Comparison of ENCODE assay signal across 9 mouse cellular contexts in the genomic region with DNA sequence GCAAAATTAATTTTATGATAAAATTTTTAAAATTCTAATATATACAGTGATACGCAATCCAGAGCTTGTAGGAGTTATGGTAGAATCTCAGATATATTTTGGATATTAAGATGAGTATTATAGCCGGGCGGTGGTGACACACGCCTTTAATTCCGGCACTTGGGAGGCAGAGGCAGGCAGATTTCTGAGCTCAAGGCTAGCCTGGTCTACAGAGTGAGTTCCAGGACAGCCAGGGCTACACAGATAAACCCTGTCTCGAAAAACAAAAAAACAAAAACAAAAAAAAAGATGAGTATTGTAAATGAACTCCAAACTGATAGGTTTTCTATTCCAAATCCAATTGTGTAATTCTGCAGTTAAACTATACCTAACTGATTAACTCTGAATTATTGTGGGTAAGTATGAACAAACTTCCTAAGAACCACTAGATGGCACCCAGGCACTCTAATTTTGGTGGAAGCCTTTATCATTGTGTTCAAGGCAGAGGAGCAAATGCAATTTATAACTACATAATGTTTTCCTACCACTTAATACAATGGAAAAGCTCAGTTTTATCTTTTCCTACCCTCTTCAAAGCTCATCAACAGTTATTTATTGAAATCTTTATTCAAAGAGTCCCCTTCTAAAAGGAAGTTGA.
DNase-seq lines count a peak whose midpoint lies in the region; ATAC-seq and TF ChIP-seq lines count a peak whose summit lies in the region.
"Had no signal": no experiment of that assay in that cellular context is flagged by ENCODE, and none has a peak within 500 bp of the region (broad histone marks: within the 10 kb centered on the region; RNA-seq: fewer than 3 reads in every experiment).

No protein-coding gene starts in this region.

- intact Hi-C loops in left cerebral cortex, postnatal 10 days (cut with DNase I): loop anchor here (10.0 kb wide), 2 partner anchors 258 to 1098 kb away; a partner anchor contains a TSS

- H3K4me3 ChIP-seq in embryonic facial prominence, embryonic 11.5 days (ENCODE audit: low read depth, low read length): no peak overlapping the region
- H3K4me3 ChIP-seq in embryonic facial prominence, embryonic 10.5 days: no peak overlapping the region
- no peak overlapping the region for H3K4me3 ChIP-seq in hindbrain, embryonic 16.5 days (ENCODE audit: low read length)
- H3K4me3 ChIP-seq: embryonic facial prominence, embryonic 15.5 days had no signal

- no peaks in the 10 kb centered on the region for H3K4me1 ChIP-seq in embryonic facial prominence, embryonic 11.5 days (ENCODE audit: control insufficient read depth, insufficient read depth, low read length)
- no peaks in the 10 kb centered on the region for H3K4me1 ChIP-seq in embryonic facial prominence, embryonic 10.5 days
- no peaks in the 10 kb centered on the region for H3K4me1 ChIP-seq in hindbrain, embryonic 16.5 days (ENCODE audit: control insufficient read depth, insufficient read depth, low read depth, low read length)
- H3K4me1 ChIP-seq: embryonic facial prominence, embryonic 15.5 days had no signal

- no peak for TF ChIP-seq CTCF in brain, embryonic 14.5 days (IDR thresholded peaks at IDR 0.05; ENCODE audit: borderline replicate concordance, extremely low read depth, insufficient read depth, insufficient read length)

- H3K27ac ChIP-seq in embryonic facial prominence, embryonic 11.5 days (replicated peaks; ENCODE audit: low read depth, low read length): no peak overlapping the region
- no peak overlapping the region for H3K27ac ChIP-seq in embryonic facial prominence, embryonic 10.5 days (replicated peaks)
- H3K27ac ChIP-seq in hindbrain, embryonic 16.5 days (ENCODE audit: low read depth, low read length): no peak overlapping the region
- H3K27ac ChIP-seq: embryonic facial prominence, embryonic 15.5 days had no signal

- H3K9ac ChIP-seq in embryonic facial prominence, embryonic 11.5 days (replicated peaks; ENCODE audit: low read length): no peak overlapping the region
- H3K9ac ChIP-seq in hindbrain, embryonic 16.5 days (ENCODE audit: low read depth, low read length): no peak overlapping the region
- H3K9ac ChIP-seq: embryonic facial prominence, embryonic 15.5 days had no signal

- no peak for TF ChIP-seq POLR2A in brain, embryonic 14.5 days (IDR thresholded peaks at IDR 0.05; ENCODE audit: borderline replicate concordance, extremely low read depth, insufficient read depth, insufficient read length, poor library complexity, severe bottlenecking)

- H3K4me2 ChIP-seq in embryonic facial prominence, embryonic 11.5 days (ENCODE audit: low read depth, low read length): no peak overlapping the region
- no peak overlapping the region for H3K4me2 ChIP-seq in hindbrain, embryonic 16.5 days (ENCODE audit: low read length)
- H3K4me2 ChIP-seq: embryonic facial prominence, embryonic 15.5 days had no signal

- no peaks in the 10 kb centered on the region for H3K27me3 ChIP-seq in embryonic facial prominence, embryonic 11.5 days (ENCODE audit: control insufficient read depth, insufficient read depth, low read length)
- H3K27me3 ChIP-seq in embryonic facial prominence, embryonic 10.5 days (replicated peaks; ENCODE audit: low read depth, poor library complexity, severe bottlenecking): no peaks in the 10 kb centered on the region
- H3K27me3 ChIP-seq in hindbrain, embryonic 16.5 days (replicated peaks; ENCODE audit: control insufficient read depth, insufficient read depth, low read length): no peaks in the 10 kb centered on the region
- H3K27me3 ChIP-seq: embryonic facial prominence, embryonic 15.5 days had no signal

- no peaks in the 10 kb centered on the region for H3K36me3 ChIP-seq in embryonic facial prominence, embryonic 11.5 days (replicated peaks; ENCODE audit: control insufficient read depth, insufficient read depth, low read depth, low read length)
- H3K36me3 ChIP-seq in embryonic facial prominence, embryonic 10.5 days (replicated peaks): no peaks in the 10 kb centered on the region
- no peaks in the 10 kb centered on the region for H3K36me3 ChIP-seq in hindbrain, embryonic 16.5 days (ENCODE audit: control insufficient read depth, insufficient read depth, low read length)
- H3K36me3 ChIP-seq: embryonic facial prominence, embryonic 15.5 days had no signal

- no peaks in the 10 kb centered on the region for H3K9me3 ChIP-seq in embryonic facial prominence, embryonic 11.5 days (replicated peaks; ENCODE audit: control insufficient read depth, low read length)
- H3K9me3 ChIP-seq in embryonic facial prominence, embryonic 10.5 days: no peaks in the 10 kb centered on the region
- no peaks in the 10 kb centered on the region for H3K9me3 ChIP-seq in hindbrain, embryonic 16.5 days (ENCODE audit: control insufficient read depth, low read length)
- H3K9me3 ChIP-seq: embryonic facial prominence, embryonic 15.5 days had no signal

- ATAC-seq in embryonic facial prominence, embryonic 11.5 days (replicated peaks; ENCODE audit: insufficient number of reproducible peaks, low FRiP score, low TSS enrichment, low read depth): no peak
- peak; percentile 70 for ATAC-seq in hindbrain, embryonic 16.5 days
- ATAC-seq in megakaryocyte, adult 5-6 weeks (ENCODE audit: poor library complexity, severe bottlenecking): no peak

- DNase-seq in embryonic facial prominence, embryonic 11.5 days (ENCODE audit: low spot score): peak; percentile 59
- no peak for DNase-seq in embryonic facial prominence, embryonic 10.5 days (ENCODE audit: low spot score)
- DNase-seq in 3T3-L1 (ENCODE audit: low read depth, low spot score) (peak; percentile 62), liver (no peak)
- DNase-seq in brain, embryonic 14.5 days (ENCODE audit: low read depth): peak; percentile 88
- no peak for DNase-seq in left cerebral cortex, postnatal 10 days (ENCODE audit: extremely low spot score in 1 of 2, low spot score in 2 of 2)

- 89% methylated on average over 6 of the region's 6 CpGs for WGBS in embryonic facial prominence, embryonic 11.5 days
- WGBS in embryonic facial prominence, embryonic 10.5 days: 92% methylated on average over 6 of the region's 6 CpGs
- WGBS in hindbrain, embryonic 16.5 days: 90% methylated on average over 6 of the region's 6 CpGs

Comparison
In these comparisons a context has a peak if more than half of its experiments do, and no peak if none do; other contexts are left out.
1. DNase-seq: peak in embryonic facial prominence, embryonic 11.5 days (single experiment), 3T3-L1 (single experiment) and brain, embryonic 14.5 days (single experiment); none in embryonic facial prominence, embryonic 10.5 days (single experiment), liver (single experiment) and left cerebral cortex, postnatal 10 days (0 of 2).